Mouse (Mus musculus): ENCODE data around the gene Rrp15.

Rrp15 gene

GRCm38 (mm10) chr1:186673166-186673565 is 76.0 kb downstream of the Rrp15 start:
- DNase-seq (ENCODE audit: low read depth, low spot score) = no peak
